Mouse (Mus musculus) hindbrain, embryonic 15.5 days (tissue): ENCODE measurements at regions not wholly inside any gene's neighbourhood (a gene's known extent, or its start where the extent isn't known, plus 50 kb on each side); places are given as distances from the start of the nearest gene placed in this dataset.

Experiments used
- ATAC-seq: fragments of 200-750 bp; cut with Nextera tagmentation; 2 replicates; pipeline ENCODE4 v1.8.0; 2017; ENCODE audit warnings: low read depth, moderate number of reproducible peaks, moderate TSS enrichment; ENCODE audit not compliant: low FRiP score
- H3K27ac ChIP-seq: fragments of 300-500 bp; sonication (generic); replicated peaks from 2 replicates; pipeline ENCODE4 v1.5.1; 2015; ENCODE audit warnings: mild to moderate bottlenecking, inconsistent platforms
- H3K27me3 ChIP-seq: fragments of 300-500 bp; sonication (generic); 2 replicates; pipeline ENCODE4 v1.6.1; 2015; ENCODE audit warnings: control low read depth, inconsistent platforms
- H3K36me3 ChIP-seq: fragments of 300-500 bp; sonication (generic); 2 replicates; pipeline ENCODE4 v1.6.1; 2015; ENCODE audit warnings: control low read depth, inconsistent platforms
- H3K4me1 ChIP-seq: fragments of 300-500 bp; sonication (generic); replicated peaks from 2 replicates; pipeline ENCODE4 v1.6.1; 2015; ENCODE audit warnings: control low read depth, inconsistent platforms
- H3K4me2 ChIP-seq: fragments of 300-500 bp; sonication (generic); 2 replicates; pipeline ENCODE4 v1.6.1; 2015; ENCODE audit warnings: moderate library complexity, mild to moderate bottlenecking, inconsistent platforms
- H3K4me3 ChIP-seq: fragments of 300-500 bp; sonication (generic); 2 replicates; pipeline ENCODE4 v1.5.1; 2015; ENCODE audit warnings: mild to moderate bottlenecking, inconsistent platforms
- H3K9ac ChIP-seq: fragments of 300-500 bp; sonication (generic); 2 replicates; pipeline ENCODE4 v1.6.1; 2015; ENCODE audit warnings: inconsistent platforms
- H3K9me3 ChIP-seq: fragments of 300-500 bp; sonication (generic); 2 replicates; pipeline ENCODE4 v1.6.1; 2016; ENCODE audit warnings: control low read depth, inconsistent platforms
- WGBS: fragments of 180-500 bp; shearing (Covaris S2); methylation state at CpG from one replicate; pipeline ENCODE4 v1.1.7; 2015; 5-methylcytosine and 5-hydroxymethylcytosine counted together

DNA sequence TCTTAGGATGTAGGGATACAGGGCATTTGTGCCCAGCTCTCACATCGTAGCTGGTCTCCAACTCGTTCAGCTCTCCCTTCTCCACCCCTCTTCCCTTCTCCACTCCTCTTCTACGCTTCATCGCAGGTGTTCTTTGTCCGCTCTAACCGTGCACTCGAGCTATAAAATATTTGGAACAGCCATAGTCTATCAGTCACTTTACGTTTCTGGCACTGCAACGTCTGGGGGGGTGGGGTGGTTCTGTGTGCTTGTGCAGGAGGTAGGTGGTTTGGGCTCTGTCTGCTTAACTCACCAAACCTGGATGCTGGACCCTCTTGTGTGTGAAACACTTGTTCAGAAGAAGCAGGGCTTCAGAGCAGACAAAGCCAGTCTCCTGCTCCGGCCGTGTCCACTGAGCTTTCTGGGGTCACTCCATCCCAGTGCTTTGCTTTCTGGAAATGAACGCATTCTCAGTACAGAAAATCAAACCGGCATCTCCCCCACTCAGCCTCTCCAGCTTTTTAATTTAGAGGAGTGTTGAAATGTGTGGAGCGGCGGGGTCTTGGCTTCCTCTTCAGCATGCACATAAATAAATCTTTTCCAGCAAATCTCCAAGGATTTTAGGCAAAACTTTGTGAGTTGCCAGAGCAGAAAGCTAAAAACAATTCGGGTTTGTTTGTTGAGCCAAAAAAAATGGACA, 181.3 kb upstream of the Mgmt start:
- ATAC-seq = no peak
- no peak overlapping the region for H3K27ac ChIP-seq

DNA sequence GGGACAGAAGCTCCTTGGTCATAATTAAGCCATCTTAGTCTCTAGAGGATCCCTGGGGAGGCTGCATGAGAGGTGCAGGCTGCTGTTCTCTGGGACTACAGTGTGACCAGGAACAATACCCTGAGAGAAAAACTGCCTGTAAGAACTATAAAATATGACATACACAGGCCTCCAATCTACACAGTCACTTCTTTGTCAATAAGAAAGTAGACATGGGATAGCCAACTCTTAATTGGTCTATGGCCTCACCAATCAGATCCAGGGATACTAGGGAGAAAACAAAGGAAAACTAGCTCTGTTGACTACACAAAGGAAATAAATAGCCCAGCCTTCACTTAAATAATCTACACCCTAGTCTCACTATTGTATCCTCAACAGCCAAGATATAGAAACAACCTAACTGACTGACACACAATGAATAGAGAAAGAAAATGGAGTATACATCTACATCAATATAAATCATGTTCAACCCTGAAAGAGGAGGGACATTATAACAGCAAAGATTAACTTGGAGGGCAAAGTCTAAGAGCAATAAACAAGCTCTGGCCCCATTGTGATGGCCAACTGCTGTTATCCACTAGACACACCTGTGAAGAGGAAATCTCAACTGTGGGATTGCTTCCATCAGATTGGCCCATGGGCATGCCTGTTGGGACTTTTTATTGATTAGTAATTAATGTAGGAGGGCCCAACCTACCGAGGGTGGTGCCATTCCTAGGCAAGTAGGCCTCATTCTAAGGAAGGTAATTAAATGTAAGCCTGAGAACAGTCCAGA, 166.6 kb upstream of the Mgmt start:
- H3K9me3 ChIP-seq = no peaks in the 10 kb centered on the region
- no peak overlapping the region for H3K9ac ChIP-seq
- no peaks in the 10 kb centered on the region for H3K4me1 ChIP-seq
- no peaks in the 10 kb centered on the region for H3K27me3 ChIP-seq
- ATAC-seq = no peak
- no peak overlapping the region for H3K4me3 ChIP-seq
- H3K4me2 ChIP-seq = no peak overlapping the region
- WGBS = 77% methylated on average over 1 of the region's 1 CpGs
- H3K27ac ChIP-seq = no peak overlapping the region
- H3K36me3 ChIP-seq = no peaks in the 10 kb centered on the region

More for the DNA sequence above, 181.3 kb upstream of the Mgmt start:
- 74% methylated on average over 16 of the region's 16 CpGs for WGBS
- Histone ChIP-seq H3K27me3 (no peaks in the 10 kb centered on the region), H3K36me3 (no peaks in the 10 kb centered on the region), H3K9me3 (no peaks in the 10 kb centered on the region), H3K4me1 (no peaks in the 10 kb centered on the region), H3K9ac (no peak overlapping the region), H3K4me2 (no peak overlapping the region), H3K4me3 (no peak overlapping the region)

DNA sequence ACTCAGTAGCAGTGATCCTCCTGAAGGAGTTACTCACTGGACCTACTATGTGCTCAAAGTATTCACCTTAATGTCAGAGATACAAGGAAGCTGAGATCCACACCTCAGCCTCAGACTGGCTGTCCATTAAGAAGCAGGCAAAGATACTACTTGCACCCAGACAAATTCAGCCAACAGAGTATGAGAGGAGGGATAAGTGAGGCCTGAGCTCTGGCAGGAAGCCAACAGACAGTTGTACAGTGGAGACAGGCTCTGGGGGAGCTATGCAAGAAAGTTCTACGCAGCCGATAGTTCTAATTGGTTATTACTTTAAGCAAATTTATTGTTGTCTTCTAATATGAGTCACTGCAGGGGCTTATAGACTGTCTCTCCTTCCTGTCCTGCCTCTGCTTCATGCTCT, 152.2 kb upstream of the Mgmt start:
- H3K27me3 ChIP-seq = no peaks in the 10 kb centered on the region
- no peaks in the 10 kb centered on the region for H3K9me3 ChIP-seq
- 0 out of 2 replicates have a peak, but pooled peaks cover 4% of the 10 kb centered on the region for H3K4me1 ChIP-seq
- H3K27ac ChIP-seq = no peak overlapping the region
- ATAC-seq = no peak
- H3K9ac ChIP-seq = no peak overlapping the region
- WGBS = 67% methylated on average over 2 of the region's 2 CpGs
- H3K4me3 ChIP-seq = no peak overlapping the region
- no peak overlapping the region for H3K4me2 ChIP-seq
- H3K36me3 ChIP-seq = no peaks in the 10 kb centered on the region

DNA sequence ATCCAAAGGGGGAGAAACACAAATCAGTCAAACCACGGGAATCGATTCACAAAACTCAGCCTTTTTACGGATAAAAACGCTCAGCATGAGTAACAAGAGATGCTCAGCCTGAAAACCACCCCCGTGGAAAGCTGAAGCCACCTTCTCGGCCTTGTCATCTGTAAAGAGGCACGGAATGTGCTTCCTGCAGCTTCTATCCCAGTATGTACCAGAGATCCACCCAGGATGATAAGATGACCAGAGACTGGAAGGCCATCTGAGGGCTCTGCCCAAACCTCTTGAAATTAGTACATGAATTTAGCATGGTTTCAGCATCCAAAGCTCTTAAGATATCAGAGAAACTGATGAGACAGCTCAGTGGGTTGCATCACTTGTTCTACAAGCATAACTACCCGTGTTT, 149.0 kb upstream of the Mgmt start:
- no peaks in the 10 kb centered on the region for H3K27me3 ChIP-seq
- H3K4me3 ChIP-seq = no peak overlapping the region
- H3K4me2 ChIP-seq = no peak overlapping the region
- H3K4me1 ChIP-seq = no peaks in the 10 kb centered on the region
- no peaks in the 10 kb centered on the region for H3K9me3 ChIP-seq
- ATAC-seq = no peak
- H3K27ac ChIP-seq = no peak overlapping the region
- no peak overlapping the region for H3K9ac ChIP-seq
- WGBS = 92% methylated on average over 8 of the region's 8 CpGs
- H3K36me3 ChIP-seq = no peaks in the 10 kb centered on the region

DNA sequence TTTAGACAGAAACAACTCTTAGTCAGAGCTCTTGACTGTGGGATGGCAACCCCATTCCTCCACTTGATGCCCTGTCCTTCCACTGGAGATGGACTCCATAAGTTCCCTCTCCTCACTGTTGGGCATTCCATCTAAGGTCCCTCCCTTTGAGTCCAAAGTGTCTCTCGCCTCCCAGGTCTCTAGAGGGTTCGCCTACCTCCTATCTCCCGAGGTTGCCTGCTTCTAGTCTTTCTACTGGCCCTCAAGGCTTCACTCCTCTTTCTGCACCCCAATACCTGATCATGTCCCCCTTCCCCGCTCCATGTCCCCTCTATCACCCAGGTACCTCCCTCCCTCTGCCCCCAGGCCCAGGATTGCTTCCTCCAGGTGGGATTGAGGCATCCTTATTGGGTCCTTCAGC, 142.9 kb upstream of the Mgmt start:
- Histone ChIP-seq H3K36me3 (no peaks in the 10 kb centered on the region), H3K9ac (no peak overlapping the region), H3K4me3 (no peak overlapping the region), H3K27ac (no peak overlapping the region), H3K4me1 (no peaks in the 10 kb centered on the region), H3K27me3 (no peaks in the 10 kb centered on the region), H3K4me2 (no peak overlapping the region), H3K9me3 (no peaks in the 10 kb centered on the region)
- ATAC-seq = no peak
- 84% methylated on average over 4 of the region's 4 CpGs for WGBS

DNA sequence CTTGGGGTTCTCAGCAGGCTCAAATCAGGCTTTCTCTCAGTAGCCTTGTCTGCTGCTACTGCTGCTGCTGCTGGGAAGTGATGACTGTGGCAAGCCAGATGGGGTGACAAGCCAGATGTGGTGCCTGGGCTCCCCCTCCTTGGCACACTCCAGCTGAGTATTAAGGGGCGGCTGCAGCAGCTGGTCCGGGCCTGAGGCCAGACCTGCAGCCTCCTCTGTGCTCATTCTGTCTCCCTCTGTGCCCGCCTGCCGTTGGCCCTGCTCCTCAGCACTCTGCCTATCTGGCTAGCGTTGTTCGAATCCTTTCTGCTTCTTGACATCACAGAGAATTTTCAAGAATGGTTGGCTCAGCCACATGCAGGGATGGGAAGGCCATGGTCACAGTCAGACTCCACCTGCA, 139.6 kb upstream of the Mgmt start:
- WGBS = 42% methylated on average over 6 of the region's 6 CpGs
- Histone ChIP-seq H3K36me3 (no peaks in the 10 kb centered on the region), H3K4me1 (no peaks in the 10 kb centered on the region), H3K27me3 (no peaks in the 10 kb centered on the region), H3K4me2 (no peak overlapping the region), H3K9ac (no peak overlapping the region), H3K9me3 (no peaks in the 10 kb centered on the region), H3K4me3 (no peak overlapping the region), H3K27ac (no peak overlapping the region)
- ATAC-seq = no peak

DNA sequence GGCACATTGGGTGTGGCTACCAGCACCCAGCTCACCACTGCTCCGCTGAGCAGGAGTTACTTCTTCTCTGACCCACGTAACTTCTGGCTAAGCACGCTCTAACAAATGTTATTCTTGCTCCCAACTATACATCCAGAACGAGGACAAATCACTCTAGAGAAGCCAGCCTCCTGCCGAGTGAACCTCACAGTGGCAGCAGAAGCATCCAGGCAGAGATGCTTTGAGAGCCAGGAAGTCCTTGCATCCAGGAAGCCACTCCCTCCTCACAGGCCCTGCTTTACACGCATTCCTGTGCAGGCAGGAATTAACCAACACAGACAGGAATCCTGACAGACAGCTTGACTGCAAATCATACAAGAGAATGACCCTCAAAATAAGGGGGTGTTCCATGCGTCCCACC, 129.4 kb upstream of the Mgmt start:
- H3K9me3 ChIP-seq = no peaks in the 10 kb centered on the region
- no peak for ATAC-seq
- H3K4me2 ChIP-seq = no peak overlapping the region

DNA sequence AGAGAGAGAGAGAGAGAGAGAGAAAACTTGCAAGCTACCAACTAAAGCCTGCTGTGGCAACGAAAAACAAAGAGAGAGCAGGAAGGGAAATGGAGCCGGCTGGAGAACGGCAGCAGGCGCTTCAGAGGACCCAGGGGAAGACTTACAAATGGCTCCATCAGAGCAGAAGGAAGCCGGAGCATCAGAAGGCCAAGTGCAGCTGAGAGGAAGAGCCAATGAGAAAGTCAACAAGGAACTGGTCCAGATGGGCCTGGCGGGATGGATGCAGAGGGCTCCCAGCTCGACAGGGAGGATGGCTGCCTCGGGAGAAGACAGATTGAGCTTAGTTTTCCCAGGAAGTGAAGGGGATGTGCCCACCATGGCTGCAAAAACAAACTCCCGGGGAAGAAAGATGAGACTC, 127.2 kb upstream of the Mgmt start:
- 0 out of 2 replicates have a peak, but pooled peaks cover 9% of the 10 kb centered on the region for H3K4me1 ChIP-seq

More for the DNA sequence above, 129.4 kb upstream of the Mgmt start:
- Histone ChIP-seq H3K9ac (no peak overlapping the region), H3K4me3 (no peak overlapping the region), H3K4me1 (0 out of 2 replicates have a peak, but pooled peaks cover 9% of the 10 kb centered on the region), H3K27ac (no peak overlapping the region), H3K36me3 (no peaks in the 10 kb centered on the region), H3K27me3 (no peaks in the 10 kb centered on the region)
- 51% methylated on average over 7 of the region's 7 CpGs for WGBS

DNA sequence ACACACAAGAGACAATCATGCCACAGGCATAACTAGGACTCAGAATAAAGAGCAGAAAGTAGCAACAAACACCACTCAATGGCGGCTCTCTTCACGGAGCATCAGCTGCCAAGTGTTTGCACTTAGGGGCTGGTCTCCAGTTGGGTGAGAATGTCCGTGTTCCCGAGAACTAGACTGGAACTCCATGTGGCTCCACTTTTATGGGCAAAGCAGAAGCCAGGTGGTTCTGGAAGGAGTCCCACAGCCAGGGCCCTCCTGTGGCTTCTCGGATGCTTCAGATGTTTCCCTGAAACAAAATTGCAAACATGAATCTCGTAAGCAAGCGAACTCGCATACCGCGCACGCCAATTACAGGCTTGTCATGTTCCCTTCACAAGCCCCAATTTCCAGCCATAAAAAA, 113.7 kb upstream of the Mgmt start:
- Histone ChIP-seq H3K4me1 (no peaks in the 10 kb centered on the region), H3K4me3 (no peak overlapping the region), H3K9me3 (no peaks in the 10 kb centered on the region), H3K27ac (no peak overlapping the region), H3K9ac (no peak overlapping the region), H3K36me3 (no peaks in the 10 kb centered on the region), H3K27me3 (no peaks in the 10 kb centered on the region), H3K4me2 (no peak overlapping the region)
- 87% methylated on average over 11 of the region's 11 CpGs for WGBS
- ATAC-seq = no peak

More for the DNA sequence above, 127.2 kb upstream of the Mgmt start:
- no peak overlapping the region for H3K4me2 ChIP-seq
- no peaks in the 10 kb centered on the region for H3K9me3 ChIP-seq
- 0 out of 2 replicates have a peak overlapping the region, but pooled peaks have one; percentile 20 for H3K27ac ChIP-seq
- no peaks in the 10 kb centered on the region for H3K36me3 ChIP-seq
- ATAC-seq = no peak
- H3K9ac ChIP-seq = no peak overlapping the region
- no peaks in the 10 kb centered on the region for H3K27me3 ChIP-seq
- no peak overlapping the region for H3K4me3 ChIP-seq
- 32% methylated on average over 9 of the region's 9 CpGs for WGBS

DNA sequence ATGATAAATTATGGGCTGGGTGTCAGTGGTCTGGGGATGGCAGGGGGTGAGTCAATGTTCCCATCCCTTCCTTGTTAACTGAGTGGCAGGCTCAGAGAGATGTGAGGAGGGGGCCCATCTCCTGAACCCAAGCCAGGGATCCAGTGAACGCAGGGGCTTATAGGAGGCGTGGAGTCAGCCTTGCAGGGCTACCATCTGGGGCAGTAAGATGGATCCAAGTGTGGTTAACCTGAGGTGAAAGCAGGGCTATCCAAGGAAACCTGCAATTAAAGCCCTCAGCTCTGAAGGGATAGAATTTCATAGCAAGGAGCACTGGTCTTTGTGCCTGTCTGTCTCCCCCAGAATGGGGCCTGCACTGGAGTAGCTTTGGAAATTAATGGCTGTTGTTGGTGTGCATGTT, 103.3 kb upstream of the Mgmt start:
- H3K27me3 ChIP-seq = no peaks in the 10 kb centered on the region
- H3K4me2 ChIP-seq = no peak overlapping the region
- ATAC-seq = no peak
- no peak overlapping the region for H3K4me3 ChIP-seq
- H3K27ac ChIP-seq = no peak overlapping the region
- WGBS = 72% methylated on average over 2 of the region's 2 CpGs
- no peak overlapping the region for H3K9ac ChIP-seq
- H3K36me3 ChIP-seq = no peaks in the 10 kb centered on the region
- peaks cover 12% of the 10 kb centered on the region for H3K4me1 ChIP-seq
- H3K9me3 ChIP-seq = no peaks in the 10 kb centered on the region

DNA sequence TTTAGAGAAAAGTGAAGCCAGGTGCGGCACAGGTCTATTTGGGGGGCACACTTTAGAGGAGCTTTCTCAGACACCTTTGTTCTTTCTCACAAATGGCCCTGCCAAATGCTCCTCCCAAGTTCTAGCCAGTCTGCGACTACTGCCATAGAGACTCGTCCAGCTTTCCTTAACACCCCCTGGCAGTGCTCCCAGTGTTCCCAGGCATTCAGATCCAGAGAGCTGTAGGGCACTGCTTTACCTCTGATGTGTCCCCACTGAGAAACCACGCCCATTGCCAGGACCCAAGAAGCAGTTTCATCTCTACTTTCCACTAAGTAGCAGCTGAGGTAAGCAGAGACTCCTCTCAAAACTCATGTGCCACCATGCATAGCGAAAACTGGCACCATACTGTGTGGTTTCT, 102.3 kb upstream of the Mgmt start:
- ATAC-seq = no peak
- no peaks in the 10 kb centered on the region for H3K36me3 ChIP-seq
- no peak overlapping the region for H3K9ac ChIP-seq
- 63% methylated on average over 5 of the region's 5 CpGs for WGBS
- no peak overlapping the region for H3K4me3 ChIP-seq
- H3K9me3 ChIP-seq = no peaks in the 10 kb centered on the region
- no peak overlapping the region for H3K4me2 ChIP-seq
- no peak overlapping the region for H3K27ac ChIP-seq
- H3K27me3 ChIP-seq = no peaks in the 10 kb centered on the region
- peaks cover 12% of the 10 kb centered on the region for H3K4me1 ChIP-seq

DNA sequence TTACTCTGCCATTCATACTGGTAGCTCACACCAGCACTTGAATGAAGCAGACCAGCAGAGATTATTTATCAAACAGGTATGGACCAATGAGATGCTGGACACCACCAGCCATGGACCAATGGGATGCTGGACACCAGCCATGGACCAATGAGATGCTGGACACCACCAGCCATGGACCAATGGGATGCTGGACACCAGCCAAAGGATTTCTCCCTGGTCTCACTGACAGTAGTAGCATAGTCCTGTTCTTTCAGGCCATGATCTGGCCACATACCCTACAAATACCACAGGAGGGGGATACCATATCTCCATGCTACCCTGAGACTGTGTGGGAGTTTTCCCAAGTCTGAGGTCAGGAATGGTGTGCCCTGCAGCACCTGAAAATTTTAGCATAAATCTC, 98.0 kb upstream of the Mgmt start:
- Histone ChIP-seq H3K4me1 (peaks cover 16% of the 10 kb centered on the region), H3K27me3 (no peaks in the 10 kb centered on the region), H3K9me3 (no peaks in the 10 kb centered on the region), H3K27ac (no peak overlapping the region), H3K36me3 (no peaks in the 10 kb centered on the region), H3K4me2 (no peak overlapping the region), H3K9ac (no peak overlapping the region), H3K4me3 (no peak overlapping the region)
- ATAC-seq = no peak
